Mouse (Mus musculus) T-helper 2 cell (primary cell): ENCODE data around the gene Yif1b.
"Not testable (repeated sequence)": the region's sequence is repeated elsewhere in the genome, so short reads cannot be mapped to it uniquely, and the experiment has no call there.

Experiments
- in situ Hi-C: fragments of 300-600 bp; cut with MboI, MseI; formaldehyde crosslinking; loops from one replicate; pipeline ENCODE4 v1.15.1; 2025; ENCODE audit warnings: high pct_unique_total_duplicates

Gene Yif1b

DNA sequence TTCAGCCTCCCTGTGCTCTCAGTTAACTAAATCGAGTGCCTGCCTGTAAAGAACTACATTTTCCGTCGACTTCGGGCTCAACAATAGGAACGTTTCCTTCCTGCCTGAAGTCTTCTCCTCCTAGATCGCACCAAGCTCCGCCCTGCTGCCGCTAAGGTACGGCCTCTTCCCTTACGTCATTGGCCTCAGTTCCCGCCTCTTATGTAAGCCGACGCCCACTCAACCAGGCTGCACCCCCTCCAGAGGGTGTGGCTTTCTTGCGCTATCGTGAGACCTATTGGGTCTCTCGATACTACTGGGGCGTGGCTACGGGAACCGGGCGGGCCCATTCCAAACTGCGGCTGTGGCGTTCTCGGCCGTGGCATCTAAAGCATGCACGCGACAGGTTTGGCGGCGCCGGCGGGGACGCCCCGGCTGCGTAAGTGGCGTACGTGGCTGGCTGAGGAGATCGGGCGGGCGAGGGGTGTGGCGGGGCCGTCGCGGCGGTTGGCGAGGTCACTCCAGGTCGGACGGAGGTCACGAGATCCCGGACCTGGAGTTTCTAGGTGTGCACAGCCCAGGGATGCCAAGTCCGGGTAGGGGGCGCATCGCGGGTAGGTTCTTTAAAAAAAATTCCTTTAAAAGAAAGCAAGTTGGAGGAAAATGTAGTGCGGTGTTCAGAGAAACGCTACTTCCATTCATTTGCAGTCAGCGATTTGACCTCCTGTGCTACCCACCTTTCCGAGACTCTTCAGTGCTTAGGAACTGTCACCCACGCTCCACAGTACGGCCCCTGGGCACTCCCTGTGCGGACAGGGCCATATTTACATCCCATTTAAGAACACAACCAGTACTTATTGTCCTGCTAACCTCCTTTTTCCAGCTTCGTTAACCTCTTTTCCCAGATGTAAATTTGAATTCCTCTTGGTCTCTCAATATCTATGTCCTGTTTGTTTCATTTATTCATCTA, at the start of gene Yif1b:
TSS of gene Yif1b (plus strand) at position 311 of the 949 bp plus-strand sequence.
- in situ Hi-C loops = no loop called here

DNA sequence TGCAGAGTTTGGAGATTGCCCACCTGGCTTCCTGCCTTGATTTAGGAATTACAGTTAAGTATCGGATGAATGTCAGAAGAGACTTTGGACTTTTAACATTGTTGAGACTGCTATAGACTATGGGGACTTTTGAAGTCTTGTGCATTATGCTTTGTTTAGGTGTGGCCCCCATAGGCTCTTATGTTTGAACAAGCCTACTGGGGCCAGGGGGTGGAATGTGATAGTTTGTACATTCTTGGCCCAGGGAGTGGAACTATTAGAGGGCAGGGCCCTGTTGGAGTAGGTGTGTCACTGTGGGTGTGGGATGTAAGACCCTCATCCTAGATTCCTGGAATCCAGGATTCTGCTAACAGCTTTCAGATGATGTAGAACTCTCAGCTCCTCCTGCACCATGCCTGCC, 43.9 kb upstream of the Yif1b start:
- in situ Hi-C loops = not testable (repeated sequence)

DNA sequence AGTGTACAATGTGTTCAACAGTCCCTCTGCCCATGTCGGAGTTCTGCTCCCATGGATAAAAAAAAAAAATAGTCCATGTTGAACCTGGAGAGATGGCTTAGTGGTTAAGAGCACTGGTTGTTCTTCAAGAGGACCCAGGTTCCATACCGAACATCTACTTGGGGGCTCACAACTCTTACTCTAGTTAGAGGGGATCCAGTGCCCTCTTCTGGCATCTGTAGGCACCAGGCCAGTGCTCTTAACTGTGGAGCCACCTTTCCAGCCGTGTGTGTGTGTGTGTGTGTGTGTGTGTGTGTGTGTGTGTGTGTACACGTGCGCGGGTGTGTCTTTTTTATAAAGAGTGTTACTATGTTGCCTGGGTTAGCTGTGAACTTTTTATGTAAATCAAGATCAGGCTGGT, 35.6 kb upstream of the Yif1b start:
- in situ Hi-C loops = no loop called here

DNA sequence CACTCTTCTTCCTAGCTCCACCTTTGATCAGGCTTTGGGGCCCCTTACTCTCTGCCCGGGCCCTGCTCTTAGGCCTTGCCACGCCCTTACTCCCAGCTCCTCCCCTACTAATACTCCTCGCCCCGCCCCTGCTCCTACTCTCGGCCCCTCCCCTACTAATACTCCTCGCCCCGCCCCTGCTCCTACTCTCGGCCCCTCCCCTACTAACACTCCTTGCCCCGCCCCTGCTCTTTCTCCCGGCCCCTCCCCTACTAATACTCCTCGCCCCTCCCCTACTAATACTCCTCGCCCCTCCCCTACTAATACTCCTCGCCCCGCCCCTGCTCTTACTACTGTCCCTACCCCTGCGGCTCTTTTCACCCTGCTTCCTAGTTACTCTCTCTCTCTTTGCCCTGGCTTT, 27.1 kb upstream of the Yif1b start:
- in situ Hi-C loops = not testable (repeated sequence)

DNA sequence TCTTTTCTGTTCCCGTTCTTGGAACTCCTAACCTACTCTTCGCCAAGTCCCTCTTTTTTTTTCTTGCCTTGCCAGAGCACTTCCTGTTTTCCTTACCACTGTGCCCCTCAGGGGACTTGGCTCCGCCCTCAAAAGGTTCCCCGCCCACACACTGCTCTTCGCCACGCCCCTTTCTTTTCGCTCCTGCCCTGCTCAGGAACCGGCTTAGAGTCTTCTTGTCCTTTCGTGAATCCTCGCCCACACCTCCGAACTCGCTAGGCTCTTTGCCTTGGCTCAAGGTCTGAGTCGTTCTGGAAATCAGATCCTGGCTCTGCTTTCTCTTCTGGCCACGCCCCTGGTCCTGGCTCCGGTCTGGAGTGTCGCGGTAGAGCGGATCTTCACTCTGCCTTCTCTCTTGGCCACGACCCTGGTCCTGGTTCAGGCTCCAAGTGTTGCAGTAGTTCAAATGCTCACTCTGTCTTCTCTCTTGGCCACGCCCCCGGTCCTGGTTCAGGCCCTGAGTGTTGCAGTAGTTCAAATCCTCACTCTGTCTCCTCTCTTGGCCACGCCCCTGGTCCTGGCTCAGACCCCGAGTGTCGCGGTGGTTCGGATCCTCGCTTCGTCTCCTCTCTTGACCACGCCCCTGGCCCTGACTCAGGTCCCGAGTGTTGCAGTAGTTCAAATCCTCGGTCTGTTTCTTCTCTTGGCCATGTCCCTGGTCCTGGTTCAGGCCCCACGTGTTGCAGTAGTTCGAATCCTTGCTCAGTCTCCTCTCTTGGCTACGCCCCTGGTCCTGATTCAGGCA, 26.5 kb upstream of the Yif1b start:
- in situ Hi-C loops = no loop called here

DNA sequence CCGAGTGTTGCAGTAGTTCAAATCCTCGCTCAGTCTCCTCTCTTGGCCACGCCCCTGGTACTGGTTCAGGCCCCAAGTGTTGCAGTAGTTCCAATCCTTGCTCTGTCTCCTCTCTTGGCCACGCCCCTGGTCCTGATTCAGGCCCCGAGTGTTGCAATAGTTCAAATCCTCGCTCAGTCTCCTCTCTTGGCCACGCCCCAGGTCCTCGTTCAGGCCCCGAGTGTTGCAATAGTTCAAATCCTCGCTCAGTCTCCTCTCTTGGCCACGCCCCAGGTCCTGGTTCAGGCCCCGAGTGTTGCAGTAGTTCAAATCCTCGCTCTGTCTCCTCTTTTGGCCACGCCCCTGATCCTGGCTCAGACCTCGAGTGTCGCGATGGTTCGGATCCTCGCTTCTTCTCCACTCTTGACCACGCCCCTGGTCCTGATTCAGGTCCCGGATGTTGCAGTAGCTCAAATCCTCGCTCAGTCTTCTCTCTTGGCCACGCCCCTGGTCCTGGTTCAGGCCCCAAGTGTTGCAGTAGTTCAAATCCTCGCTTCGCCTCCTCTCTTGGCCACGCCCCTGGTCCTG, 25.8 kb upstream of the Yif1b start:
- in situ Hi-C loops = no loop called here

DNA sequence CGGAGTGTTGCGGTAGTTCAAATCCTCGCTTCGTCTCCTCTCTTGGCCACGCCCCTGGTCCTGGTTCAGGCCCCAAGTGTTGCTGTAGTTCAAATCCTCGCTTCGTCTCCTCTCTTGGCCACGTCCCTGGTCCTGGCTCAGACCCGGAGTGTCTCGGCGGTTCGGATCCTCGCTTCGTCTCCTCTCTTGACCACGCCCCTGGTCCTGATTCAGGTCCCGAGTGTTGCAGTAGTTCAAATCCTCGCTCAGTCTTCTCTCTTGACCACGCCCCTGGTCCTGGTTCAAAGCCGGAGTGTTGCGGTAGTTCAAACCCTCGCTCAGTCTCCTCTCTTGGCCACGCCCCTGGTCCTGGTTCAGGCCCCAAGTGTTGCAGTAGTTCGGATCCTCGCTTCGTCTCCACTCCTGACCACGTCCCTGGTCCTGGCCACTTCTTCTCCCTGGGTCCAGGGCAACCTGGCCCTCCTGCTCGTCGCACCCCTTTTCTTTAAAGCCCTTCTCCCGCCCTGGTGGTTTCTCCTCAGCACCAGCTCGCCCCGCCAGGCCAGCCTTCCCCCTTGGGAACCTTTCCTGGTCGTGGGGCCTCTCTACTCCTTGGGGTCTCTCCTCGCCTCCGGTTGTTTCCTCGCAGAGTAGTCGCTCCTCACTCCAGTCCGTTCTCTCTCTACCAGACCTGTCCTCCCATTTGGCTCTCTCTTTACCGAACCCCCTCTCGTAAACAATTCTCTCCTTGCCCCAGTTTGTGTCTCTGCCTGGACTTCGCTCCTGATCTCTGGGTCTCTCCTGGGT, 25.2 kb upstream of the Yif1b start:
- in situ Hi-C loops = not testable (repeated sequence)

DNA sequence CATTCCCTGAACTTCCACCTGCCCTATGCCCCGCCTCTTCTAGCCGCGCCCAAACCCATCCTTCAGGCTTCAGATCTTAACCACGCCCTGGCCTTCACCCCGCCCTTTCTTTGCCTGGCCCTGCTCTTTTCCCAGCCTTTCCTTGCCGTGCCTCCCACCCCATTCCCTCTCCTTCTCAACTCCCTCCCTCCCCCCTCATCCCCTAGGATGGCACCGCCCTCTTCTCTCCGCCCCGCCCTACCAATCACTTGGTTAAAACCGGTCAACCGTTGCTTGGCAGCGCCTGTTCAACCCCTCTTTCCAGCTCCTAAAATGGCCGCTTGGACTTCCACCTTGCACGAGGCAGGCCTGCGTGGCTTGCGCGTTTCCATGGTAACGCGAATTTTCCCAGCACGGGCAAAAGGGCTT, 24.4 kb upstream of the Yif1b start, which contains the start of gene Catsperg1:
TSS of gene Catsperg1 (minus strand) at position 361 of the 408 bp plus-strand sequence.
- in situ Hi-C loops = no loop called here

DNA sequence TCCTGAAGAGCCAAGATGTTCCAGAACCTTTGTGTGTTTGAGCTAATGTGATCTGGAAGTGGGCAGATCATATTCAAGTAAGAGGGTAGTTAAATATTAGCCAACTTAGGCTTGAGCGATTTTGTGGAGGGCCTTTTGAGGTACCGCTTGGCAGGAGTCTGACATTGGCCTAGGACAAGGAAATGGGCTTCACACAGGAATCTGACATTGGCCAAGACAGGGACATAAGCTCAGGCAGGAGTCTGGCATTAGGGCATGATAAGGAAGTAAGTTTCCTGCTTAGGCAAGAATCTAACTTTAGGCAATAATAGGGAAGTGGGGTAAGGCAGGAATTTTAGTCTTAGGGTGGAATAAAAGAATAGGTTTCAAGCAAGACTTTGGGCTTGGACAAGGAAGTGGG, 23.9 kb upstream of the Yif1b start:
- in situ Hi-C loops = no loop called here

DNA sequence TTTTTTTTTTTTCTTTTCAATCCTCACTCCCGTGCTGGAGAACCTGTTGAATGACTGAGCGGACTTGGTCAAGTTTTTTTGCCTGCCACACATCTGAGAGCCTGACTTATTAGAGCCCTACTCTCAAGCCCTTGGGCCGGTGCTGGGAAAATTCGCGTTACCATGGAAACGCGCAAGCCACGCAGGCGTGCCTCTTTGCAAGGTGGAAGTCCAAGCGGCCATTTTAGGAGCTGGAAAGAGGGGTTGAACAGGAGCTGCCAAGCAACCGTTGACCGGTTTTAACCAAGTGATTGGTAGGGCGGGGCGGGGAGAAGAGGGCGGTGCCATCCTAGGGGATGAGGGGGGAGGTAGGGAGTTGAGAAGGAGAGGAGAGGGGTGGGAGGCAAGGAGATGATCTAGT, 23.3 kb upstream of the Yif1b start:
- in situ Hi-C loops = no loop called here

DNA sequence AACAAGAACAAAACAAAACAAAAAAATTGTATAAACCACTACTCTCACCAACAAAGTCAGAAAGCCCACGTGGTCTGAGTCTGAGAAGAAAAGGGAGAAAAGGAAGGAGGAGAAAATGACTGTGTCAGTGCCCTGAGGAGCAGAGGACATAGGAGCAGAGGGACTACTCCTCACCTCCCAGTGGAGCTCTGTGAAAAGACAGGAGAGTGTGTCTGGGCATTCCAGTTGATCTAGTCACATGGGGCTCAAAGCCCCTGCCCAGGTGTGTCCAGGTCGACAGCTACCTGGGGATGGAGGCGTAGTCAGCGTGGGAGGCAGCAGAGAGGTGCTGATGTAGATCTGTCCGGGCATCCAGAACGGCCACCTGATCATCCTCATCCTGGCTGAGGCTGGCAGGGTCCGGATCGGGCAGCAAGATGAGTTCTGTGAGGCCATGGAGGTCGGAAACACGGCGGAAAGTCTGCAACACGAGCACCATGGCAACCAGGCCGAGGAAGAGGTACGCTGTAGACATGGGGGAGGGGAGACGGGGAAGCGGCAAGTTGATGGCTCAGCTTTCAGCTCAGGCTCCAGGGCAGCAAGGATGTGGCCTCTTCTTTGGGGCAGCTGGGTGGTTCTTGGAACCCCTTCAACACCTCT, 13.3 kb upstream of the Yif1b start:
- in situ Hi-C loops = no loop called here

DNA sequence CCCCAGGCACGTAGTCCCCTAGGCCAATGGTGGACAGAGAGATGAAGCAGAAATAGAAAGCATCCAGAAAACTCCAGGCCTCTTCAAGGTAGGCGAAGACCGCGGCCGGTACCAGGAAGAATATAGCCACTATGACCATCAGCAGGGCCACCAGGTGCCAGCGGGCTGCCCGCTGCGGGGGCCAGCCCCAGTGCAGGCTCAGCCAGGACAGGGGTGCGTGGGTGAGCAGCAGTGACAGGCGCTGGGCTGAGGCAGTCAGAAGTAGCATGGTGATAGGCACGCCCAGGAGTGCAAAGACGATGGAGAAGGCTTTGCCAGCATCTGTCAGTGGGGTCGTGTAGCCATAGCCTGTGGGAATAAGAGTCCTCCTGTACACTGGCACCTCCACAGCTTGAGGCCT, 12.6 kb upstream of the Yif1b start:
- in situ Hi-C loops = no loop called here

DNA sequence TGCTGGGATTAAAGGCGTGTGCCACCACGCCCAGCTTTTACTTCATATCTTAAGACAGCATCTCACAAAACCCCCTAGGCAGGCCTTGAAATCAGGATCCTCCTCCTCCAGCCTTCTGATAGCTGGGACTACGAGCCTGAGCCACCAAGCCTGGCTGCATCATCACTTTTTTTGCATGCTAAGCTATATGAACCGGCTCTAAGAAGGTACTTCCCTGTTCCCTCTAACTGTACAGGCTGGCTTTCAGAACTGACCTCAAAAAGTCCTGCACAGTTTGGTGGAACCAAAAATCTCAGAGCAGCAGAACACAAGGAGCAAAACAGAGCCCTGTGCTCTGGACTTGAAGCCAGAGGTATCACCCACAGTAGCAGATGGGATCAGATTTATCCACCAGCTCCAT, 9.9 kb upstream of the Yif1b start:
- in situ Hi-C loops = no loop called here

DNA sequence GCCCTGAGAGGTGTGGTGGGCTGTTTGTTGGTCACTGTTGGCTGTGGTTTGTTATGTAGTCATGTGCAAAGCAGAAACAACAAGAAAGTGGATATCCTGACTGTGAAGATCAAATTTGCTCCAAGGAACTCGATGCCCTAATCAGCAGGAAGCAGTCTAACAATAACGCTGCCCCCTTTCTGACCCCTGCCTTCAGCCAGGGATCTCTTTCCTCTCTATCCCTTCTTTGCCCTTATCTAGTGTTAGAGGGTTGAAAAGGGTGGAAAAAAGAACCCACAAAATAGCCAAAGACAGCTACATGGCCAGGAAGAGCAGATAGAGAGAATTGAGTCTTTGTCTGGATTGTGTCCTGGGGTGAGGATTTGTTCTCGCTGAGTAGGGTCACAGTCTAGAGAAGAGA, 7.6 kb upstream of the Yif1b start:
- in situ Hi-C loops = no loop called here

DNA sequence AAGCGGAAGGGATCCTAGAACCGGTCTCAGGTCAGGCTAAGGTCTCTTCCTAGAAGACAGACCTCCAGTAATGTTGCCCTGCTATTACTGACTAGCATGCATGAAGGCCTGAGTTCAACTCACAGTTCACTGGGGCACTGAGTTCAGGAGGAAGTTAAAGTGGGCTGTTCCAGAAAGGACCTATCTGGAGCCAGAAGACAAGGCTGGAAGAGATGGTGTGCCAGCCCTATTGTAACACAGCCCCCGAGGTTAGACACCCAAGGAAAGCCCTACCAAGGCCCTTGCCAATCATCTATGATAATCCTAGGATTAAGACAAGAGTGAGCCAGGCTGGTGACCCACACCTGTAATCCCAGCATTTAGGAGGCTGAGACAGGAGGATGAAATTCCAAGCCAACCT, 6.6 kb upstream of the Yif1b start:
- in situ Hi-C loops = no loop called here

DNA sequence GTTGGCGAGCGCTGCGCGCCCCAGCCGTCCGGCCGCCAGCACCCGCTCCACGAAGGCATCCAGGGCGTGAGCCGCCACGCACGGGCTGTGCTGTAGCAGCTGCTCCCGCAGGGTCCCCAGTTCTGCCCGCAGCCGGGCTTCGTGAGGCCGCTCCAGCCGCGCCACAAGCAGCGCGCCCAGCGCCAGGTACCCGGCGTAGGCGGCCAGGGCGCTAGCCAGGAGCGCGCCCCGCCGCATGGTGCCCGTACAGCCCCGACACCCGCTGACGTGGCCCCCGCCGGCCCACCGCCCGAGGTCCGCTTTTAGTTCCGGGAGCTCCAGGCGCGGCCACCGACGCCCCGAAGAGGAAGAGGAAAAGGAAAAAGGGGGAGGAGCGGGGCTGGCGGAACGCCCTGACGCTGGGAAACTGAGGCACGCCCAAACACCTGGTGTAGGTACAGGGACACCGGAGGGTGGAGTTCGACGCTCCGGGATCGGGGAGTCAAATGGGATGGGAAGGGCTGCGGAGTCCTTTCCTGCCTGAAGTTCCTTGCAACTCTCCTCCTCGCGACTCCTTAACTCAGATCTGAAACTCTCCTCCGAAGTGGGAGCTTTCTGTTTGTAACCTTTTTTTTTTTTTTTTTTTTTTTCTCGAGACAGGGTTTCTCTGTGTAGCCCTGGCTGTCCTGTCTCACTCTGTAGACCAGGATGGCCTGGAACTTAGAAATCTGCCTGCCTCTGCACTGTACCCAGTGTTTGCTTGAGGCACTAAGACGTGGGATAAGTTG, 5.7 kb upstream of the Yif1b start, which contains the start of gene Kcnk6:
TSS of gene Kcnk6 (minus strand) at position 269 of the 767 bp plus-strand sequence.
- in situ Hi-C loops = no loop called here

DNA sequence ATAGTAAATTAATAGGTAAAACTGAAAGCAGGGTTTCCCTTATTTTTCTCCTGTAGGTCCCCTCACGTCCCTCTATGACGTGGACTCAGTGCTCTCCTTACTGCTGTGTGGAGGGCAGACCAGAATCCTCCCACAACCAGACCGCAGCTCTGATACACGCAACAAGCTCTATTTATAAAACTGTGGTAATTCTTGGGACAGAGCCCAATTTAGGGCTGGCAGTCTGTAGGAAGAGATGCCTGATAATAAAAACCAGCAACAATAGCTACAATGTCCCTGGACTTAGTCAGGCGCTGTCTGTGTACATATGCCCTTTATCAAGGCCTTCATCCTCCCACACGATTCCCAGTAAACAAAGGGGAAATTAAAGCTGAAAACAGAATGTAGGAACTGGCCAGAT, 4.4 kb upstream of the Yif1b start:
- in situ Hi-C loops = no loop called here

DNA sequence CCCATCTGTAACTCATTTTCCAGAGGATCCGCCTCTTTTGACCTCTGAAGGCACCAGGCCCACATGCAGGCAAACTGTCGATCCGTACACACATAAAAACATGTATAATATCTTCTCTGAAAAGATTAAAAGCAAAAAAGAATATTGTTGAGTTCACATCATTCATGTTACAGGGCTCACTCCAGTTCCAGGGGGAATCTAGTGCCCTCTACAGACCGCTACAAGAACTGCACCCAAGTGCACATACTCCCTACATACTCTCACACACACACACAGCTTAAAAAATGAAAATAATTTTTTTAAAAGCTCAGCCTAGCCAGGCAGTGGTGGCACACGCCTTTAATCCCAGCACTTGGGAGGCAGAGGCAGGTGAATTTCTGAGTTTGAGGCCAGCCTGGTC, 3.5 kb upstream of the Yif1b start:
- in situ Hi-C loops = no loop called here

DNA sequence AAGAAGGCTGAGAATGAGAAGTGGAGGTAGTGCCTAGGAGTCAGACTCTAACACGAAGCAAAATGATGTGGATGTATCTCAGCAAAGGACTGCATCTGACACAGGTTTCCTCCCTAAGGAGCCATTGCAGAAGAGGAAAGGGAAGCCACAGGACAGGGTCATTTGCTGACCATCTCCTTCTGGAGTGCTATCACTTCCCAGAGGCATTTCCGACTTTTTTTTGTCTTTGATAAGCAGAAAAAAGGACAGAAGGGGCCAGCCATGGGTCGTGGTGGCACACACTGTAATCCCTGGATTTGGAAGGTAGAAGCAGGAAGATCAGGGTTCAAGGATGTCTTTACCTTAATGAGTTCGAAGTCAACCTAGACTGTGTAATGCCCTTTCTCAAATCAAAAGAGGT, 1.5 kb upstream of the Yif1b start:
- in situ Hi-C loops = no loop called here

DNA sequence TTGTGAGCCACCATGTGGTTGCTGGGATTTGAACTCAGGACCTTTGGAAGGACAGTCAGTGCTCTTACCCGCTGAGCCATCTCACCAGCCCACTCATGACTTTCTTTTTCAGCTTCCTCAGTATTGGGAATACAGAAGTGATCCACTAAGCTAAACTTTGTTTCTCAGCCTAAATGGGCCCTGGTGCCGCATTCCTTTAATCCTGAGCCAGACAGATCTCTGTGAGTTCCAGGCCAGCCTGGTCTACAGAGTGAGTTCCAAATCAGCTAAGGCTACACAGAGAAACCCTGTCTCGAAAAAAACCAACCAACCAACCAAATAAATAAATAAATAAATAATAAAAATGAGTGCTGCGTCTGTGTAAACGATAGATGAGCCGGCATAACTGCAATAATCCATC, 533 bp upstream of the Yif1b start:
- in situ Hi-C loops = not testable (repeated sequence)
